Mouse (Mus musculus): ENCODE data around the gene Mpz. TPM values are rescaled to one million over a fixed set of nuclear protein-coding genes. Genes with fewer than 3 reads are reported as not detected.

Mpz gene
- 1 to 10 TPM in 1 of 2 experiments, under 1 TPM in 1; 0.49 to 1.5 TPM for total RNA-seq (2021)
- polyA plus RNA-seq (2012; rRNA removed): 1.7 and 5.1 TPM in 2 replicates
- long read RNA-seq: 0 reads

- peak; percentile 97 for DNase-seq
Observed at GRCm38 (mm10) chr1:171149974-171150760, at the start of gene Mpz, which contains the start of gene Sdhc. Gene Mpz, plus strand, starts transcription at chr1:171150711. Gene Sdhc, minus strand, starts transcription at chr1:171150603.

DNA sequence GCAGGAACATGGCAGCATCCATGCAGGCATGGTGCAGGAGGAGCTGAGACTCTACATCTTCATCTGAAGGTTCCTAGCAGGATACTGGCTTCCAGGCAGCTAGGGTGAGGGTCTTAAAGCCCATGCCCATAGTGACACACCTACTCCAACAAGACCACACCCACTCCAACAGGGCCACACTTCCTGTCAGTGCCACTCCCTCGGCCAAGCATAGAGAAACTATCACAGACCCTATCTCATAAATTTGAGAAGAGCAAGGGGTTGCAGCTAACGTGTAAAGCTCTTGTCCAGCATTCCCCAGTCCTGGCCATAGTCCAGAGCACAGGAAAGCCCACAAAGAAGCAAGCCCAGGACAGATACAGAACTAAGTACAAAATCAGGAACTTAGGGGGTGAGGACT, 49.5 kb upstream of the Mpz start:
- DNase-seq: no peak

- peak; percentile 92 for DNase-seq
Observed at GRCm38 (mm10) chr1:171101733-171102546, 48.6 kb upstream of the Mpz start.

- DNase-seq: peak; percentile 91
Observed at GRCm38 (mm10) chr1:171102547-171103177, 47.8 kb upstream of the Mpz start.

DNA sequence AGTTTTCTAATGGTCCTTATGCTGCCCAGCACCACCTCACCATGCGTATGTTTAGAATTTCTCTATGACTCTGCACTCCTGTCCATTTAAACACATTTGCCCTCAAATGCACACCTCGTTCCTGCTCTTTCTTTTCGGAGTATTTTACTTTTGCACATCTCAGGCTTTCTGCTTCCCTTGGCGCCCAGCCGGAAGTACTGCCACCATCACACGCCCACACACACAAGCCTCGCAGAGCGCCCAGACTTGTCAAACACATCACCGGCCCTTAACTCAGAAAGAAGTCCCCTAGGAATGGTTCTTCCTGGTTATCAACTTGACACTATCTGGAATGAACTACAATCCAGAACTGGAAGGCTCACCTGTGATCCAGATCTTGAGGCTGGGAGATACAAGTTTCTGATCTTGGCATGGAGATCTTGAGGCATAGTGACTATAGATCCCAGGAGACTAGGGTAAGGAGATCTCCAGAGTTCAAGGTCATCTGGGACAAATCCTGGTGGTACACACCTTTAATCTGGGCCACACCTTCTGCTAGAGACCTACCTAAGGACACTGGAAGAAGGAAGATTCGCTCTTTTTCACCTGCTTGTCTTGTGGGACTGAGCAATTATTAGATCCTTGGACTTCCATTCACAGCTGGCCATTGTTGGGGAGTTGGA, 47.2 kb upstream of the Mpz start:
- DNase-seq: no peak

DNA sequence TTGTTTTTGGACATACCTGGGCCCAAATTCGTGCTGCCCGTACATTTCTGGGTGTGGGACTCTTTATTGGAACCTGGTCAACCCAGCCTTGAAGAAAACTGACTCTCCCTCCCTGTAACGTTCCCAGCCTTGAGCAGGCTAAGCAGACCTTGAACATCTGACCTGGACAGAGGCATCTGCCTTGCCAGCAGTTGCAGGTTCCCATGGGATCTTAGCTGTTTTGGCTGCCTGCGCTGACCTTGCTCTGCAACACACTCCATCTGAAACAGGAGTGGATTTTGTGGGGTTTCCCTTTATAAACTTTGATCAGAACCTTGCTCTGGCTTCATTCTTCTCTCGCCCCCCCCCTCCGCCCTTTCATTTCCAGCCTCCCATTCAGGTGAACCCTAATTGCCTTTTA, 45.3 kb upstream of the Mpz start:
- peak; percentile 65 for DNase-seq

GRCm38 (mm10) chr1:171109620-171110019, 40.9 kb upstream of the Mpz start:
- no peak for DNase-seq

GRCm38 (mm10) chr1:171110659-171111019, 39.9 kb upstream of the Mpz start:
- no peak for DNase-seq

GRCm38 (mm10) chr1:171111020-171111780, 39.3 kb upstream of the Mpz start:
- peak; percentile 93 for DNase-seq

DNA sequence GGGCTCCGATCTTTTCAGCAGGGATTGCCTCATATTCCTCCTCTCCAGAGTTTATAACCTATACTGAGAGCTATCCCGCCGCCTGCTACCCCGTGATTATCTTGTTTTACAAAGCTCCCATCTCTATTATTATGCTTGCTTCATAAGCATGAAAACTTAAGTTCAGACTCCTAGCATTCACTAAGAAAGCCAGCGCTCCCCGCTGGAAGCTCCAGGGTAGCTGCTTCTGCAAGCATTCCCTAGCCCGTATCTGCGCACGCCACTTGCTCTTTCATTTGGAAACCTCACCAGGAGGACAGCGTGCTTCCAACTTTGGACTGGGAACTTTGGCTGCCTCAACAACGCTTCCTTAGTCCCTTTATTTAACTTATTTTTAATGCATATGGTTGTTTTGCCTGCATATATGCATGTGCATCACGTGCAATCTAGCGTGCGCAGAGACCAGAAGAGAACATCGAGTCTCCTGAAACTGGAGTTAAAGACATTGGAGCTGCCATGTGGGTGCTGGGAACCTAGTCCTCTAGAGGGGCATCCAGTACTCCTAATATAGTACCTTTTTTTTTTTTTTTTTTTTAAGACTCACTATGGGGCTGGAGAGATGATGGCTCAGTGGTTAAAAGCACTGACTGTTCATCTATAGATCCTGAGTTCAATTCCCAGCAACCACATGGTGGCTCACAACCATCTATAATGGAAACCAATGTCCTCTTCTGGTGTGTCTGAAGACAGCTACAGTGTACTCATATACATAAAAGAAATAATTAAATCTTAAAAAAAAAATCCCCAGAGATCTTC, 38.5 kb upstream of the Mpz start:
- peak; percentile 78 for DNase-seq

GRCm38 (mm10) chr1:171112986-171113385, 37.5 kb upstream of the Mpz start:
- no peak for DNase-seq

- peak; percentile 96 for DNase-seq
Observed at GRCm38 (mm10) chr1:171113873-171114299, 36.6 kb upstream of the Mpz start, which contains the start of gene Cfap126. Gene Cfap126, plus strand, starts transcription at chr1:171113918.

DNA sequence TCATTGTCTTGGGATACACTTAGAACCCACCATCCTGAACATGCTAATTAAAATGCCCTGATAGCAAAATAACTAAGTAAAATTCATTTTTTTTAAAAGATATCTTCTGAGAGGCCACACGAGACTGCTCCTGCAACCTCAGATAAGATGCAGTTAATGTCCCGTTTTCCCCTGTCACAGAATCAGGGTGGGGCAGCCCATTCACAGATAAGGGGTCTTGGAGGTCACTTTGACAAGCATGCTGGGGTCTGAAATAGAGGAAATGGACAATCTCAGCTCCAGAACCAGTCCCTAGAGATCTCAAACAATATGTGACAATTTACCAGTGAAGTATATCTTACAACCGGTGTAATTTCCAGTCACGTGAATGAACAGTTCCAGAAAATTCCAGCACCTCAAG, 34.2 kb upstream of the Mpz start:
- DNase-seq: no peak

DNA sequence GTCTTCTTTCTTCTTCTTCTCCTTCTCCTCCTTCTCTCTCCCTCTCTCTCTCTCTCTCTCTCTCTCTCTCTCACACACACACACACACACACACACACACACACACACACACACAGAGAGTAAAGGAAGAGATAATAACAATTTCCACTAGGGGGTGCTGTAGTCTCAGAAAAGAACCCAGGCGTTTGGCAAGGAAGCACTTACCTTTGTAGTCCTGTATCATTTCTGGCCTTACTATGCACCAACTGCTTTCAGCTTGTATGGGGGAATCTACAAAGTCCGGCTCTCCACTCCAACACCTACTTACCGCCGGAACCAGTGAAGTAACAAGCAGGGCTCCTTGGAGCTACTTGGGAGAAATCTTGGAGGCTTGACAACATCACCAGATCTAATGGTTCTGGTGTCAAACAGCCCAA, 32.2 kb upstream of the Mpz start:
- DNase-seq: peak; percentile 69

GRCm38 (mm10) chr1:171118996-171119395, 31.5 kb upstream of the Mpz start:
- DNase-seq: no peak

DNA sequence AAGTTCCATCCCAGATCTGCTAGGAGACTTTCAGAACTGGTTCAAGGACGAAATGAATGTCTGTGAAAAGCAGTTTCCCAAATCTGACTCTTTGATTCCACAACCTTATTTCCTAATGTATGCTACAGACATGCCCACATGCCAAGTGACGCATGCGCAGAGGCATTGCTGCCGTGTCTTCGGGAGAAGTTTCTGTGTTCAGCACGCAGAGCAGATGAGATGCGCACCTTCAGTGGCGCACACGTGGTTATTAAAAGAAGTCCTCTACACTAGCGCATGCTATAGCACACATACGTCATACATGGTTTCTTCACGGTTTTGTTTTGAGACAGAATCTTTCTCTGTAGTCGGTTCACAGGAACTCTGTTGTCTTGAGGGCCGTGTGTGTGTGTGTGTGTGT, 31.1 kb upstream of the Mpz start:
- no peak for DNase-seq

DNA sequence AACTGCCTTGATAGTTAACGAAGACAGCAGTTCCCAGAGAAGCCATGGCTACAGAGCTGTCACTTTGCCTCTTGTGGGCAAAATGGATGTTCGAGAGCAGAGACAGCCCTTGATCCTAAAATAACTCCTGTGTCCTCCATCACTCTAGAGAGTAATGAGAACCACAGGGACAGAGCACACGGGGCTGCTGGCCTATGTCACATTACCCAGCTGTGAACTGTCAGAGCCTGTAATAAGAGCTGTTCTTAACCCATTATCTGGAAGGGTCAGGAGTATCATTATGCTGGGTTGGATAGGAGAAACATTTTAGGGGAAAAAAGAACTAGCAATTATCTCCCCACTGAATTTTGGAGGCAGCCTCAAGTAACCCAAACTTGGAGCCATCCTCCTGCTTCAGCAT, 29.6 kb upstream of the Mpz start:
- no peak for DNase-seq

DNA sequence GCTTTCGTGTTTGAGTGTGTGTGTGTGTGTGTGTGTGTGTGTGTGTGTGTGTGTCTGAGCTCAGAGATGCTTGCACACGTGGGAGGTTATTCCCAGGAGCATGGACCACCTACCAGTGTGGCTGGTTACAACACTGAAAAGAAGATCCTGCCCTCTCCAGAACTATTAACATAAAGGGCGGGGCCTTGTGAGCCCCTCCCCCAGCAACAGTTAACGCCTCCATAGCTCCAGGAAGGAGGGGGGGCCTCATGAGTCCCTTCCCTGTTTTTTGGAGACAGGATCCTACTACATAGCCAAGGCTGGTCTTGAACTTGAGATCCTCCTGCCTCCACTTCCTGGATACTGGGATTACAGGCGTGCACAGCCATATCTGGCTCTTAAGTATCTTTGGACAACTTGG, 28.7 kb upstream of the Mpz start:
- no peak for DNase-seq

GRCm38 (mm10) chr1:171122932-171123331, 27.6 kb upstream of the Mpz start:
- DNase-seq: peak; percentile 60

DNA sequence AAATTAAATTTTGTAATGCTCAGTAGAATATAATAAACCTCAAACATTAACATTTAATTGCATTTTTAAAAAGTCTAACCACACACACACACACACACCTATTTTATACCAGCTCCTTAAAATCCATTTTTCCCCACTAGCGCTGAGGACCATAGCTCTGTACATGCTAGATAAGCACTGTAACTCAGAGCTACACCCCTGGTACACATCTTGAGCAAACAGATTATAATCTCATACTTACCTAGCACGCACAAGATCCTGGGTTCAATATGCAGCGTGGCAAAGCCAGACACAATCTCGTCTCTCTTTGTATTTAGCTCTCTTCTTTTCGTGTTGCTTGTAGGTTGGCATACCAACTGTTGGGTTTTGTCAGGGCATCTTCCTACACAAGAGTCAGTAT, 26.1 kb upstream of the Mpz start:
- no peak for DNase-seq

All from adrenal gland, adult 2 months (tissue).